Mouse (Mus musculus) liver, embryonic 11.5 days (tissue): Measurements from ENCODE around the gene B3galnt1. TPM values are rescaled to one million over a fixed set of nuclear protein-coding genes. Genes with fewer than 3 reads are reported as not detected.

Experiments
- ATAC-seq: fragments of 200-750 bp; cut with Nextera tagmentation; replicated peaks from 2 replicates; pipeline ENCODE4 v1.8.0; 2017; ENCODE audit warnings: moderate number of reproducible peaks, mild to moderate bottlenecking, moderate TSS enrichment, moderate library complexity; ENCODE audit not compliant: low FRiP score
- DNase-seq: peaks from one replicate; pipeline ENCODE4 v3.0.0-alpha.2; 2017; ENCODE audit warnings: low spot score
- H3K27ac ChIP-seq: fragments of 300-500 bp; sonication (generic); 2 replicates; pipeline ENCODE4 v1.5.1; 2014; ENCODE audit warnings: mild to moderate bottlenecking, low read depth, low read length, control low read depth
- H3K27me3 ChIP-seq: fragments of 300-500 bp; sonication (generic); replicated peaks from 2 replicates; pipeline ENCODE4 v1.6.1; 2014; ENCODE audit warnings: low read length, mixed read lengths; ENCODE audit not compliant: control insufficient read depth, insufficient read depth
- H3K36me3 ChIP-seq: fragments of 300-500 bp; sonication (generic); 2 replicates; pipeline ENCODE4 v1.6.1; 2014; ENCODE audit warnings: mild to moderate bottlenecking, low read length, moderate library complexity, mixed read lengths; ENCODE audit not compliant: control insufficient read depth, insufficient read depth
- H3K4me1 ChIP-seq: fragments of 300-500 bp; sonication (generic); replicated peaks from 2 replicates; pipeline ENCODE4 v1.6.1; 2014; ENCODE audit warnings: low read length, mixed read lengths; ENCODE audit not compliant: control insufficient read depth, insufficient read depth
- H3K4me2 ChIP-seq: fragments of 300-500 bp; sonication (generic); 2 replicates; pipeline ENCODE4 v1.6.1; 2014; ENCODE audit warnings: mild to moderate bottlenecking, control low read depth, moderate library complexity
- H3K4me3 ChIP-seq: fragments of 300-500 bp; sonication (generic); 2 replicates; pipeline ENCODE4 v1.5.1; 2014; ENCODE audit warnings: low read depth, low read length, control low read depth
- H3K9ac ChIP-seq: fragments of 300-500 bp; sonication (generic); 2 replicates; pipeline ENCODE4 v1.6.1; 2014; ENCODE audit warnings: low read depth, low read length, control low read depth
- H3K9me3 ChIP-seq: fragments of 300-500 bp; sonication (generic); 2 replicates; pipeline ENCODE4 v1.6.1; 2016; ENCODE audit warnings: low read length, inconsistent platforms, mixed read lengths; ENCODE audit not compliant: control insufficient read depth
- WGBS: fragments of 180-500 bp; shearing (Covaris S2); extraction: QIAGEN DNeasy Blood & Tissue Kit; methylation state at CpG from one replicate; pipeline ENCODE4 v1.1.7; 2014; 5-methylcytosine and 5-hydroxymethylcytosine counted together
- polyA plus RNA-seq: library from polyadenylated mRNA; unstranded; fragments of >200 nt; fragmentation: Nextera tagmentation; extraction: Ambion mirVana; gene quantifications from 2 replicates; pipeline ENCODE4 v1.2.1, GENCODE M21; 2014

B3galnt1 gene
- 10.0 and 11.3 TPM in 2 replicates for polyA plus RNA-seq

DNA sequence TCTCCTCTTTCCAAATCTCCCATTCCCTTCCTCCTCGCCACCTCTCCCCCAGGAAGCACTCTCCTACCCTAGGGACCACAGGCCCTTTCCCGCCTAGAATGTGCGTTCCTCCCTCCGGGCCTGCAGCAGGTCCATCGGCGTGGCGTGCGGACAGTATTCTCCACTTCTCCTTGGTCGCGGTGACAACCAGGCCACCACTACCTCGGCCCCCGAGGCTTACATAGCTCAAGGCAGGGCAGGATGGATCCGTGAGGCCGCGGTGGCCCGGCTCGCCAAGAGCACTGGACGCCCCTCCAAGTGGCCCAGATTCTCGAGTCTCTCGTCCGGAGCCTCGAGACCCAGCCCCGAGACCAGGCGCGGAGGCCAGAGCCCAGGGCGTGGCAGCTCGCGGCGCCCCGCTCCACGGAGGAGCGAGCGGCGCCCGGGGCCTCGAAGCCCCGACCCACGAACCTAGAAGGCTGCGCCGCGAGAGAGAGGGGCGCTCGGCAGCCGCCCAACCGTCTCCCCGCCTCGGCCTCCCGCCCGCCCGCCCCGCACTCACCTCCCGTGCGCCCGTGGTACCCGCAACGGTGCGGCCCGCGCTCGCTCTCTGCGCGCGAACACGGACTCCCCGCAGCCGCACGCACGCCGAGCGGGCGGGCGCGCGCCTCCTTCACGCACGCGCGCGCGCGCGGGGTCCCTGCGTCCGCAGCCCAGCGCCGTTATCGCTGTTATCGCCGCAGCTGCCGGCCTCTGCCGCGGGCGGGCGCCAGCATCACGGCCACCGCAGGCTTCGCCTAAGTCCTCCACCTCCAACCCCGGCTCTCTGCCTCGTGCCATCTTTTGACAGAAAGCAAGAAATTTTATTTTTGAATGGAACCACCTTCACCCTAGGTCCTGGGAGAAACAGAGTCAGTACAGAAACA is at the start of gene B3galnt1:
Gene B3galnt1 (minus strand): TSS at position 700 of the 905 bp plus-strand sequence.
- DNase-seq (peak; percentile 57), ATAC-seq (peak; percentile 57)
- peak within 1 kb of the TSS; percentile 65 for H3K4me3 ChIP-seq
- H3K27ac ChIP-seq = no peak within 1 kb of the TSS
- peaks cover 23% of the 10 kb centered on the region for H3K27me3 ChIP-seq
- no peaks in the 10 kb centered on the region for H3K4me1 ChIP-seq
- peak within 1 kb of the TSS; percentile 65 for H3K4me2 ChIP-seq
- no peaks in the 10 kb centered on the region for H3K9me3 ChIP-seq
- H3K9ac ChIP-seq = peak within 1 kb of the TSS; percentile 59
- H3K36me3 ChIP-seq = no peaks in the 10 kb centered on the region
- 1% methylated on average over 75 of the region's 99 CpGs for WGBS

DNA sequence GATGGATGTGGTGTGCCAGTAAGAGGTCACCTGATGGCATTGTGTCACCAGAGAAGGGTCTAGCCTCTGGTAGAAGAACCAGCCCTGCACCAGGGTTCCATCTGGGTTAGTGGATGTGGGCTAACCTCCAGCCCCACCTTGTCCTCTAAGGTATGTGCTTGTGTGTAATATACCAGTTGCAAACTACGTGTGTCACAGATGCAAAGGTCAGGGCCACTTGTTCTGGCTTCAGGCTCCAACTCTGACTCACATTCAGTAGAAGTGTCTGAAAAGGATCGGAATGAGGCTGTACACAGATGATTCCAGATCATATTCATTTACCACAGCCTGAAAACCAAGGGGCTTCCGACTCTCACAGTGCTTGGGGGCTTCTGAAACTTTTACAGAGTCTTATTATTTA is 35.8 kb upstream of the B3galnt1 start:
- DNase-seq = no peak
- no peaks in the 10 kb centered on the region for H3K27me3 ChIP-seq
- H3K4me2 ChIP-seq = no peak overlapping the region
- H3K4me1 ChIP-seq = no peaks in the 10 kb centered on the region
- H3K27ac ChIP-seq = no peak overlapping the region
- H3K9ac ChIP-seq = no peak overlapping the region
- WGBS = 65% methylated on average over 3 of the region's 3 CpGs
- H3K4me3 ChIP-seq = no peak overlapping the region
- no peaks in the 10 kb centered on the region for H3K9me3 ChIP-seq
- no peak for ATAC-seq
- H3K36me3 ChIP-seq = no peaks in the 10 kb centered on the region

DNA sequence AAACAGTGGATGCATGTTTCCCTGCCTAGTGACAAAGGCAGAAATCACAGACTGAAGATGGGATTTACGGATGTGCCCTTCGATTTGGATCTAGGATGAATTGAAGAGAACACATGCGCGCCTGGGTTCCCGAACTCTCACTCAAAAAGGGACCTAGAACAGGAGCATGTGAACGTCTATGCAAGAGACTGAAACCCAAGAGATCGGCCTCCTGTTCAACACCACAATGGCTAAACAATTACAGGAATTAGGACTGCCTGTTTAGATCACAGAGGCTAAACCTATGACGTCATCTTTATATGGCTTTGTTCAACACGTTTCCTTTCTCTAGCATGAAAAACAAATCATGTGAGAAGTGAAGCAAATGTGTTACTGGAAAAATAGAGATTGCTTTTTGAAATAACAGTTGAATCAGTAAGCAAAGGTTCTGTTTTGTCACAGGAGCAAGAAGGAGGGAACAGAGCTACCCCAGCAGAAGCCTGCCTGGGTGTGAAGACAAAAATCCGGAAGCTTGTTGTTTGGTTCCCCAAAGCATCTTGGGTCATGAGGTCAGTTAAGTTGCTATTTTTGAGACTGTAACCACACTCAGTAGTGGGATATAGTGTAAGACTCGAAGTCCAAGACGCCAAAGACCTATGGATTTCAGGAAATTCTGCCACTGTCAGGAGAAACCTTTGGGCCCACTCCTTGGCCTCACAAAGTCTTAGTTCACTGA is 35.1 kb upstream of the B3galnt1 start:
- H3K36me3 ChIP-seq = no peaks in the 10 kb centered on the region
- H3K27me3 ChIP-seq = no peaks in the 10 kb centered on the region
- H3K4me1 ChIP-seq = no peaks in the 10 kb centered on the region
- no peak overlapping the region for H3K27ac ChIP-seq
- ATAC-seq (no peak), DNase-seq (no peak)
- no peak overlapping the region for H3K4me3 ChIP-seq
- H3K4me2 ChIP-seq = no peak overlapping the region
- H3K9me3 ChIP-seq = no peaks in the 10 kb centered on the region
- 76% methylated on average over 12 of the region's 12 CpGs for WGBS
- H3K9ac ChIP-seq = no peak overlapping the region

DNA sequence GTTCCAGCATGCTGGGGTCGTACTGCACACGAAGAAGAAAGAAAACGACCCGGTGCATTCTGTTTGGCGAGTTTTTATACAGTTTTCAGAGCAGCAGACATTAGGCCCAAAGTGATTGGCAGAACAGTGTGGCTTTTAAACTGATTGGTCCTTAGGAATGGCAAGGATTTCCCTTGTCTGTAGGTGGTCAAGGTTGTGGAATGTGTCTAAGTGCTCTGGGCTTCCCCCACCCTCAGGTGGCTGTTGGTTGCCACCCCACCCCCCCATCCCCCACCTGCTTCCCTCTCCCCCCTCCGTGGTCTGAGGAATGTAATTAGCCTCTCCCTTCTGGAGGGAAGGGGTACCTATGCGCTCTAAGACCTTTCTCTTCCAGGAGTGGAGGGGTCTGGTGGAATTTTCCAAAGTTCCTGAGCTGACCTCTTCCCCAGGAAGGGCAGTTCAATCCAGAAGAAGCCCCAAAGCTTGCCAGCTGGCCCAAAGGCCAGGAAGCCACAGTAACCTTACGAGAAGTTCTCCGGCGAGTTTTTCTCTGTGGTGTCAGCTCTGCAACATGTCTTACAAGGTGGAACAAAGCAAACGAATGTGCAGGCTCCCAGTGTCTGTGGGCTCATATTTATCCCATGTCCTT is 28.3 kb upstream of the B3galnt1 start:
- no peaks in the 10 kb centered on the region for H3K9me3 ChIP-seq
- ATAC-seq (no peak), DNase-seq (no peak)
- 73% methylated on average over 11 of the region's 11 CpGs for WGBS
- no peak overlapping the region for H3K27ac ChIP-seq
- H3K36me3 ChIP-seq = no peaks in the 10 kb centered on the region
- H3K27me3 ChIP-seq = no peaks in the 10 kb centered on the region
- no peaks in the 10 kb centered on the region for H3K4me1 ChIP-seq
- H3K4me2 ChIP-seq = no peak overlapping the region
- H3K9ac ChIP-seq = no peak overlapping the region
- H3K4me3 ChIP-seq = no peak overlapping the region

DNA sequence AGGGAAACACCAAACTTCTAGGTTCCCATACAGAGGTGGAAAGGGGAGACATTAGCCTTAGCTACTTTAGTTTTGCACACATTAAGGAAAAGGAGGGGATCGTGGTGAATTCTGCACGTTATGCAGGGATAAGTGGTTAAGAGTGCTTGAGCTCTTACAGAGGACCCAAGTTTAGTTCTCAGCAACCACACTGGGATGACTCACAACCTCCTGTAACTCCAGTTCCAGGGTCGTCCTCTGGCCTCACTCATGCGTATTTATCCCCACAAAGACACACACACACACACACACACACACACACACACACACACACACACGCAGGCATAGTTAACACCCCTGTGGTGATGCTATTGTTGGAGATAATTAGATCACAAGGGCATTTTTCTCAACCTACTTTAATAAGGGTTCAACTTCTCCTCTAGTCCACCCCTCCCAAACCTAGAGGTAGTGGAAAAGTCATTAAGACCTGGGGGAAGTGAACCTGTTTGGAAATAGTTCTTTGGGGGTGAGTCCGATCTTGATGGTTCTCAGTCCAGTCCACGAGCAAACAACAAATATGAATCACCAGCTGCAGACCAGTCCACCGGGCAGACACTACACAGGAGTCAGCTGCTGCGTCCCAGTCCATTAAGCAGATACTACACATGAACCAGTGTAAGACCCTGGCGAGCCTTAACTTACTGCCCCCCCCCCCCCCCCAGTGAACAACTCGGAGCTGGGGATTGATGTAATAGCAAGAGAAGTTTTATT is 27.6 kb upstream of the B3galnt1 start:
- 83% methylated on average over 11 of the region's 11 CpGs for WGBS
- no peak overlapping the region for H3K9ac ChIP-seq
- DNase-seq (no peak), ATAC-seq (no peak)
- no peaks in the 10 kb centered on the region for H3K9me3 ChIP-seq
- no peaks in the 10 kb centered on the region for H3K4me1 ChIP-seq
- H3K4me3 ChIP-seq = no peak overlapping the region
- H3K4me2 ChIP-seq = no peak overlapping the region
- no peak overlapping the region for H3K27ac ChIP-seq
- no peaks in the 10 kb centered on the region for H3K36me3 ChIP-seq
- H3K27me3 ChIP-seq = no peaks in the 10 kb centered on the region

DNA sequence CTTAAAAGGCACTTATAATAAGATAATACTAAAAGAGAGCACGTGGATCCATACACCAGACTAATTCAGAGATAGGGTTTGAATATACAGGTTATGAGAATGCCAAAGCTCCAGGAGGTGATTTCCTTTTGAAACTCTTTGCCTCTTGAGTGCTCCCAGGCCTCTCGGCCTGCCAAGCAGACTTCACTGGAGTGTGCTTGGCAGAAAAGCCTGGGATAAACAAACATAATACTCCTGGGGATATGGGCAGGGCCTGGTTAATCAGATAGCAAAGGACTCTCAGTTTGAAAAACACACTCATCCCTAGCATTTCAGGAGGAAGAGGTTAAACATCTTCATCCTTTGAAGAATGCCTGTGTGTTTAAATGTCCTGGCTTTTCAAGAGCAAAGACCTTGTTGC is 25.4 kb upstream of the B3galnt1 start:
- no peak for DNase-seq
- Histone ChIP-seq H3K36me3 (no peaks in the 10 kb centered on the region), H3K4me3 (no peak overlapping the region), H3K9ac (no peak overlapping the region), H3K4me1 (no peaks in the 10 kb centered on the region), H3K27ac (no peak overlapping the region), H3K9me3 (no peaks in the 10 kb centered on the region), H3K4me2 (no peak overlapping the region), H3K27me3 (no peaks in the 10 kb centered on the region)
- 68% methylated on average over 2 of the region's 2 CpGs for WGBS
- ATAC-seq = no peak

DNA sequence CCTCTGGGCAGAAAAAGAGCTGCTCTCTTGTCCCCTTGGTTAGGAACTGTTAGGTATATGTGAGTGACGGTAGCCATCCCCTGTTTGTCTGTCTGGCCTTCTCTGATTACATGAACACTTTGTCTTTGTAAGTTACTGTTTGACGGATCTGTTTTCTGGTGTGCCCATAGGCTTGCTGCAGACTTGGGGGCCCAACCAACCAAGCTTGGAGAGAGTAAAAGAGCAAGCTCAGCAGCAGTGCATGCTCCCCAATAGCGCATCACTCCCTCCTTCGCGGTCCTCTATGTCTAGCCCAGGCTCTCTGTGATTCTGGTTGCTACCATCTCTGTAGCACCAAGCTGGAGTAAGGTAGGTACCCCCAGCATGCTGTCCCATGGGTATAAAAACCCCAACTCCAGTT is 9.1 kb upstream of the B3galnt1 start:
- no peak for DNase-seq
- Histone ChIP-seq H3K27ac (no peak overlapping the region), H3K27me3 (no peaks in the 10 kb centered on the region), H3K36me3 (no peaks in the 10 kb centered on the region), H3K9ac (no peak overlapping the region), H3K4me1 (no peaks in the 10 kb centered on the region), H3K4me2 (no peak overlapping the region), H3K9me3 (no peaks in the 10 kb centered on the region), H3K4me3 (no peak overlapping the region)
- ATAC-seq = no peak
- 87% methylated on average over 5 of the region's 5 CpGs for WGBS

DNA sequence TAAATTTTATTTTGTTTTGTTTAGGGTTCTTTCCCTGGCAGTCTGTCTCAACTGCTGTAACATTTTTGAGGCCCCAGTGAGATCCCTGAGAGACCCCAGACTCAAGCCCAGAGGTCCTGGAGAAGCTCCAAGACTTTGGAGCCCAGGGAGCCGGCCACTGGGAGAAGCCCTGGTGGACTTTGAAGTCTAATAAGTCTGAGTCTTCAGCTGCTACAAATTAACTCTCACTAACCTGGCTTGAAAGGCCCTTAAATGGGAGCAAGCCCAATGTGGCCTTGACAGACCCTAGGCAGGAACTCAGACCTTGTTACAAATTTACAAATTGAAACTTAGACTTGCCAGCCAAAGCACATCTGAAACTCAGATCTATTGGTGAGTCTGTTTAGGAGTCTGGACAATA is 8.7 kb upstream of the B3galnt1 start:
- H3K4me1 ChIP-seq = no peaks in the 10 kb centered on the region
- no peak overlapping the region for H3K27ac ChIP-seq
- 40% methylated on average over 1 of the region's 1 CpGs for WGBS
- no peaks in the 10 kb centered on the region for H3K27me3 ChIP-seq
- no peak for ATAC-seq
- DNase-seq = no peak
- H3K9ac ChIP-seq = no peak overlapping the region
- no peak overlapping the region for H3K4me3 ChIP-seq
- no peaks in the 10 kb centered on the region for H3K36me3 ChIP-seq
- no peak overlapping the region for H3K4me2 ChIP-seq
- no peaks in the 10 kb centered on the region for H3K9me3 ChIP-seq
